In genomic region chr14:102142720-102143119, GRCm38 (mm10) we compare ENCODE assay signal across 21 mouse cellular contexts.
DNase-seq lines count a peak whose midpoint lies in the region; ATAC-seq and TF ChIP-seq lines count a peak whose summit lies in the region.
"Had no signal": no experiment of that assay in that cellular context is flagged by ENCODE, and none has a peak within 500 bp of the region (broad histone marks: within the 10 kb centered on the region; RNA-seq: fewer than 3 reads in every experiment).

No protein-coding gene starts in this region.

- H3K27me3 ChIP-seq in embryonic facial prominence, embryonic 14.5 days (replicated peaks; ENCODE audit: control insufficient read depth, insufficient read depth, low read length): no peaks in the 10 kb centered on the region
- H3K27me3 ChIP-seq in embryonic facial prominence, embryonic 10.5 days (replicated peaks; ENCODE audit: low read depth, poor library complexity, severe bottlenecking): no peaks in the 10 kb centered on the region
- no peaks in the 10 kb centered on the region for H3K27me3 ChIP-seq in lung, embryonic 14.5 days (ENCODE audit: insufficient read depth, low read length)
- no peaks in the 10 kb centered on the region for H3K27me3 ChIP-seq in Patski
- H3K27me3 ChIP-seq in kidney, postnatal 0 days (ENCODE audit: insufficient read depth, low read length): no peaks in the 10 kb centered on the region
- H3K27me3 ChIP-seq: embryonic facial prominence, embryonic 15.5 days; heart, embryonic 13.5 days had no signal

- no peak overlapping the region for H3K27ac ChIP-seq in embryonic facial prominence, embryonic 14.5 days (replicated peaks; ENCODE audit: low read depth, low read length)
- no peak overlapping the region for H3K27ac ChIP-seq in embryonic facial prominence, embryonic 10.5 days (replicated peaks)
- H3K27ac ChIP-seq in lung, embryonic 14.5 days (ENCODE audit: low read depth): no peak overlapping the region
- no peak overlapping the region for H3K27ac ChIP-seq in kidney, postnatal 0 days
- H3K27ac ChIP-seq: embryonic facial prominence, embryonic 15.5 days; gastrocnemius, adult 2 months; heart, embryonic 13.5 days; layer of hippocampus, adult 2 months had no signal

- no peak for TF ChIP-seq CTCF in lung, embryonic 14.5 days (IDR thresholded peaks at IDR 0.05; ENCODE audit: low read depth)
- no peak for TF ChIP-seq CTCF in Patski (IDR thresholded peaks at IDR 0.05)
- no peak for TF ChIP-seq CTCF in kidney, postnatal 0 days (IDR thresholded peaks at IDR 0.05; ENCODE audit: low read depth)

- in situ Hi-C loops in Patski (cut with MboI; ENCODE audit: low pct_unique_long_range_greater_than_20kb): no loop called here

- H3K4me3 ChIP-seq in embryonic facial prominence, embryonic 14.5 days (ENCODE audit: low read depth, low read length): no peak overlapping the region
- H3K4me3 ChIP-seq in embryonic facial prominence, embryonic 10.5 days: no peak overlapping the region
- H3K4me3 ChIP-seq in lung, embryonic 14.5 days (ENCODE audit: low read depth, low read length): no peak overlapping the region
- no peak overlapping the region for H3K4me3 ChIP-seq in kidney, postnatal 0 days (replicated peaks; ENCODE audit: low read depth, low read length)
- H3K4me3 ChIP-seq: embryonic facial prominence, embryonic 15.5 days; gastrocnemius, adult 2 months; heart, embryonic 13.5 days; layer of hippocampus, adult 2 months had no signal

- no peaks in the 10 kb centered on the region for H3K4me1 ChIP-seq in embryonic facial prominence, embryonic 14.5 days (ENCODE audit: control insufficient read depth, insufficient read depth, low read length)
- no peaks in the 10 kb centered on the region for H3K4me1 ChIP-seq in embryonic facial prominence, embryonic 10.5 days
- no peaks in the 10 kb centered on the region for H3K4me1 ChIP-seq in lung, embryonic 14.5 days (ENCODE audit: insufficient read depth)
- H3K4me1 ChIP-seq in kidney, postnatal 0 days (replicated peaks; ENCODE audit: insufficient read depth, low read length): no peaks in the 10 kb centered on the region
- H3K4me1 ChIP-seq: embryonic facial prominence, embryonic 15.5 days; heart, embryonic 13.5 days had no signal

- H3K9ac ChIP-seq in embryonic facial prominence, embryonic 14.5 days (ENCODE audit: low read depth, low read length): no peak overlapping the region
- H3K9ac ChIP-seq in lung, embryonic 14.5 days: no peak overlapping the region
- H3K9ac ChIP-seq in kidney, postnatal 0 days (ENCODE audit: low read depth, low read length): no peak overlapping the region
- H3K9ac ChIP-seq: embryonic facial prominence, embryonic 15.5 days; forebrain, postnatal 0 days; heart, embryonic 13.5 days had no signal

- H3K9me3 ChIP-seq in embryonic facial prominence, embryonic 14.5 days (ENCODE audit: control insufficient read depth, low read length): no peaks in the 10 kb centered on the region
- H3K9me3 ChIP-seq in embryonic facial prominence, embryonic 10.5 days: no peaks in the 10 kb centered on the region
- no peaks in the 10 kb centered on the region for H3K9me3 ChIP-seq in lung, embryonic 14.5 days (ENCODE audit: low read depth, low read length)
- H3K9me3 ChIP-seq in kidney, postnatal 0 days (replicated peaks; ENCODE audit: low read length): no peaks in the 10 kb centered on the region
- H3K9me3 ChIP-seq: embryonic facial prominence, embryonic 15.5 days; heart, embryonic 13.5 days had no signal

- WGBS in embryonic facial prominence, embryonic 14.5 days: 41% methylated on average over 2 of the region's 2 CpGs
- WGBS in embryonic facial prominence, embryonic 10.5 days: 37% methylated on average over 2 of the region's 2 CpGs
- WGBS in lung, embryonic 14.5 days: 40% methylated on average over 2 of the region's 2 CpGs
- 17% methylated on average over 2 of the region's 2 CpGs for WGBS in kidney, postnatal 0 days

- CTCF ChIA-PET in Patski (lab: Charles Lee): no interaction called here

- POLR2A ChIA-PET in Patski (lab: Charles Lee): no interaction called here

- ATAC-seq in embryonic facial prominence, embryonic 14.5 days (ENCODE audit: low read depth): no peak
- no peak for ATAC-seq in lung, embryonic 14.5 days (ENCODE audit: insufficient read depth)
- peak; percentile 99 for ATAC-seq in Patski
- ATAC-seq in kidney, postnatal 0 days (replicated peaks; ENCODE audit: low FRiP score, low read depth): peak; percentile 77; the same call in 1 of the 2 replicates
- ATAC-seq: forebrain, postnatal 0 days; hindbrain, embryonic 16.5 days; intestine, embryonic 16.5 days had no signal

- H3K4me2 ChIP-seq in embryonic facial prominence, embryonic 14.5 days (ENCODE audit: low read depth, low read length): no peak overlapping the region
- no peak overlapping the region for H3K4me2 ChIP-seq in lung, embryonic 14.5 days
- H3K4me2 ChIP-seq in kidney, postnatal 0 days (ENCODE audit: low read length): no peak overlapping the region
- H3K4me2 ChIP-seq: embryonic facial prominence, embryonic 15.5 days; heart, embryonic 13.5 days had no signal

- DNase-seq in embryonic facial prominence, embryonic 14.5 days (ENCODE audit: low spot score): peak; percentile 10
- no peak for DNase-seq in embryonic facial prominence, embryonic 10.5 days (ENCODE audit: low spot score)
- DNase-seq in lung, embryonic 14.5 days: peak; percentile 3
- DNase-seq in lung, postnatal 25 days (ENCODE audit: low spot score): no peak
- peak; percentile 60 for DNase-seq in Patski (ENCODE audit: low read depth, low spot score)
- DNase-seq in kidney, postnatal 0 days (ENCODE audit: low spot score): peak; percentile 81
- DNase-seq in left cerebral cortex, postnatal 25 days (ENCODE audit: low spot score in 2 of 2): no peak
- no peak for DNase-seq in frontal cortex, adult 2 months (ENCODE audit: extremely low spot score in 1 of 2, low spot score in 1 of 2)
- DNase-seq: cerebellum, adult 8-10 months; forebrain, postnatal 0 days; gastrocnemius, adult 2 months; heart, adult 18-20 months; layer of hippocampus, postnatal 36 days; lung, postnatal 10 days; thymus, adult 2 months had no signal

- intact Hi-C loops in left cerebral cortex, postnatal 25 days (cut with DNase I): no loop called here

- H3K36me3 ChIP-seq in embryonic facial prominence, embryonic 14.5 days (ENCODE audit: control insufficient read depth, insufficient read depth, low read length): no peaks in the 10 kb centered on the region
- H3K36me3 ChIP-seq in embryonic facial prominence, embryonic 10.5 days (replicated peaks): no peaks in the 10 kb centered on the region
- H3K36me3 ChIP-seq in lung, embryonic 14.5 days (ENCODE audit: insufficient read depth): no peaks in the 10 kb centered on the region
- H3K36me3 ChIP-seq in kidney, postnatal 0 days (ENCODE audit: insufficient read depth, low read length): no peaks in the 10 kb centered on the region
- H3K36me3 ChIP-seq: embryonic facial prominence, embryonic 15.5 days; G1E; heart, embryonic 13.5 days had no signal

Comparison
In these comparisons a context has a peak if more than half of its experiments do, and no peak if none do; other contexts are left out.
1. DNase-seq: peak in embryonic facial prominence, embryonic 14.5 days (single experiment), lung, embryonic 14.5 days (single experiment), Patski (single experiment) and kidney, postnatal 0 days (single experiment); none in embryonic facial prominence, embryonic 10.5 days (single experiment), lung, postnatal 25 days (single experiment), left cerebral cortex, postnatal 25 days (0 of 2) and frontal cortex, adult 2 months (0 of 2).
2. ATAC-seq: peak in Patski (single experiment) and kidney, postnatal 0 days (single experiment); none in embryonic facial prominence, embryonic 14.5 days (single experiment) and lung, embryonic 14.5 days (single experiment).